Comparison of ENCODE assay signal across 20 mouse cellular contexts in the genomic region with DNA sequence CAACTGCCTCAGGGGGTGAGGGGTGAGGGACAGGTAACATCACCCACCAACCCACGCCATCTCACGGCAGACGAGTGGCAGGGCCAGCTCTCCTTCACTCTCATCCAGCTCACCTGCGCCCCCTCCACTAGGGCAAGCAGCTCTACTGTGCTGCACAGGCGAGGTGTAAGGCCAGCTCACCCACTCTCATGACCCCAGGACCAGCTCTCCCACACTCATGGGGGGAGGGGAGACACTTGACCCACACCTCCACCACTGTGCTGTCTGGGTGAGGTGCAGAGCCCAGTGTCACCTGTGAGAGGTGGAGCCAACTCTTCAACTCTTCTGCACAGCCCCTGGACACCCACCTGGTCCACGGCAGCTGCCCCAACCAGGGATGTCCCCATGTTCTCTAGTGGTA. TPM values are rescaled to one million over a fixed set of nuclear protein-coding genes. Genes with fewer than 3 reads are reported as not detected.
DNase-seq lines count a peak whose midpoint lies in the region; ATAC-seq lines count a peak whose summit lies in the region.
"Had no signal": no experiment of that assay in that cellular context is flagged by ENCODE, and none has a peak within 500 bp of the region (broad histone marks: within the 10 kb centered on the region; RNA-seq: fewer than 3 reads in every experiment).

No protein-coding gene starts in this region.

- WGBS in kidney, embryonic 16.5 days, result 79% methylated on average over 6 of the region's 6 CpGs
- 83% methylated on average over 6 of the region's 6 CpGs for WGBS in stomach, embryonic 15.5 days

- no peaks in the 10 kb centered on the region for H3K36me3 ChIP-seq in kidney, embryonic 16.5 days (ENCODE audit: insufficient read depth, low read length)
- H3K36me3 ChIP-seq in megakaryocyte, embryonic 14.5 days (replicated peaks; ENCODE audit: low read length), result no peaks in the 10 kb centered on the region
- H3K36me3 ChIP-seq in stomach, embryonic 15.5 days, result no peaks in the 10 kb centered on the region
- H3K36me3 ChIP-seq: forebrain, embryonic 15.5 days; heart, embryonic 10.5 days; hindbrain, embryonic 13.5 days; liver, embryonic 13.5 days had no signal

- no peaks in the 10 kb centered on the region for H3K9me3 ChIP-seq in kidney, embryonic 16.5 days (ENCODE audit: low read length)
- H3K9me3 ChIP-seq in megakaryocyte, embryonic 14.5 days, result no peaks in the 10 kb centered on the region
- H3K9me3 ChIP-seq in stomach, embryonic 15.5 days, result no peaks in the 10 kb centered on the region
- H3K9me3 ChIP-seq: forebrain, embryonic 15.5 days; heart, embryonic 10.5 days; hindbrain, embryonic 13.5 days; liver, embryonic 13.5 days had no signal

- ATAC-seq in kidney, embryonic 16.5 days (ENCODE audit: low FRiP score, low TSS enrichment), result peak; percentile 51; the same call in 1 of the 2 replicates
- ATAC-seq in megakaryocyte, adult 5-6 weeks (ENCODE audit: poor library complexity, severe bottlenecking), result no peak
- ATAC-seq in erythroblast, adult 5-6 weeks (replicated peaks; ENCODE audit: low FRiP score, poor library complexity, severe bottlenecking), result 0 out of 2 replicates have a peak, but pooled peaks have one; percentile 35
- peak; percentile 10; the same call in 1 of the 2 replicates for ATAC-seq in stomach, embryonic 15.5 days (ENCODE audit: insufficient read depth, low FRiP score, low read depth)
- ATAC-seq: forebrain, embryonic 15.5 days; intestine, postnatal 0 days had no signal

- no peak overlapping the region for H3K4me2 ChIP-seq in kidney, embryonic 16.5 days (replicated peaks; ENCODE audit: low read depth, low read length)
- no peak overlapping the region for H3K4me2 ChIP-seq in stomach, embryonic 15.5 days
- H3K4me2 ChIP-seq: forebrain, embryonic 15.5 days; hindbrain, embryonic 13.5 days; liver, embryonic 13.5 days had no signal

- H3K4me3 ChIP-seq in kidney, embryonic 16.5 days (ENCODE audit: low read length), result no peak overlapping the region
- H3K4me3 ChIP-seq in megakaryocyte, embryonic 14.5 days (replicated peaks), result peak overlapping the region; percentile 31
- no peak overlapping the region for H3K4me3 ChIP-seq in stomach, embryonic 15.5 days (replicated peaks)
- H3K4me3 ChIP-seq: forebrain, embryonic 15.5 days; heart, embryonic 10.5 days; hindbrain, embryonic 13.5 days; left cerebral cortex, adult 2 months; liver, embryonic 13.5 days had no signal

- DNase-seq in kidney, adult 18-20 months, result no peak
- no peak for DNase-seq in heart, adult 11 months
- DNase-seq: adrenal gland, adult 8-10 months; cerebellum, adult 8-10 months; gastrocnemius, postnatal 36 days; heart, postnatal 10 days; kidney, postnatal 36 days; left cerebral cortex, postnatal 4 days; liver, embryonic 13.5 days; lung, postnatal 14 days had no signal

- H3K27ac ChIP-seq in kidney, embryonic 16.5 days (ENCODE audit: low read length), result no peak overlapping the region
- no peak overlapping the region for H3K27ac ChIP-seq in stomach, embryonic 15.5 days
- H3K27ac ChIP-seq: forebrain, embryonic 15.5 days; heart, embryonic 10.5 days; hindbrain, embryonic 13.5 days; left cerebral cortex, adult 2 months; liver, embryonic 13.5 days had no signal

- H3K27me3 ChIP-seq in kidney, embryonic 16.5 days (ENCODE audit: insufficient read depth, low read length), result no peaks in the 10 kb centered on the region
- peaks cover 7% of the 10 kb centered on the region for H3K27me3 ChIP-seq in megakaryocyte, embryonic 14.5 days (replicated peaks)
- no peaks in the 10 kb centered on the region for H3K27me3 ChIP-seq in stomach, embryonic 15.5 days (replicated peaks)
- H3K27me3 ChIP-seq: forebrain, embryonic 15.5 days; hindbrain, embryonic 13.5 days; liver, embryonic 13.5 days had no signal

- H3K9ac ChIP-seq in kidney, embryonic 16.5 days (replicated peaks; ENCODE audit: low read length), result no peak overlapping the region
- no peak overlapping the region for H3K9ac ChIP-seq in stomach, embryonic 15.5 days
- H3K9ac ChIP-seq: forebrain, embryonic 15.5 days; hindbrain, embryonic 13.5 days; liver, embryonic 13.5 days had no signal

- no peaks in the 10 kb centered on the region for H3K4me1 ChIP-seq in kidney, embryonic 16.5 days (ENCODE audit: insufficient read depth, low read length)
- no peaks in the 10 kb centered on the region for H3K4me1 ChIP-seq in megakaryocyte, embryonic 14.5 days
- no peaks in the 10 kb centered on the region for H3K4me1 ChIP-seq in stomach, embryonic 15.5 days
- H3K4me1 ChIP-seq: forebrain, embryonic 15.5 days; heart, embryonic 10.5 days; hindbrain, embryonic 13.5 days; liver, embryonic 13.5 days had no signal

RNA-seq across cellular contexts. Expression of a gene that starts 46.7 kb away (rescaled TPM):
- 22.1 and 24.5 TPM in 2 replicates for polyA plus RNA-seq in kidney, embryonic 16.5 days (2015; fragmentation: Nextera tagmentation; extraction: Ambion mirVana)
- not detected in 2 replicates for polyA plus RNA-seq in megakaryocyte, embryonic 14.5 days (2012; ENCODE audit: insufficient read depth, low replicate concordance)
- total RNA-seq in megakaryocyte, adult 5-6 weeks (2015), result not detected in 2 replicates
- not detected in 2 replicates for total RNA-seq in megakaryocyte, adult 5-6 weeks (2017)
- not detected in 2 replicates for total RNA-seq in erythroblast, adult 5-6 weeks (2015; ENCODE audit: low replicate concordance)
- not detected in 2 replicates for total RNA-seq in erythroblast, adult 5-6 weeks (2017; ENCODE audit: low replicate concordance)
- 20.8 and 22.0 TPM in 2 replicates for polyA plus RNA-seq in stomach, embryonic 15.5 days (2015; fragmentation: Nextera tagmentation; extraction: Ambion mirVana)

RNA-seq across cellular contexts. Expression of a gene that starts 50.9 kb away (rescaled TPM):
- 27.7 and 41.9 TPM in 2 replicates for polyA plus RNA-seq in kidney, embryonic 16.5 days (2015; fragmentation: Nextera tagmentation; extraction: Ambion mirVana)
- 1.3 and 1.5 TPM in 2 replicates for polyA plus RNA-seq in megakaryocyte, embryonic 14.5 days (2012; ENCODE audit: insufficient read depth, low replicate concordance)
- total RNA-seq in megakaryocyte, adult 5-6 weeks (2015), result 57.7 and 60.9 TPM in 2 replicates
- 78.5 and 88.0 TPM in 2 replicates for total RNA-seq in megakaryocyte, adult 5-6 weeks (2017)
- 22.4 and 29.0 TPM in 2 replicates for total RNA-seq in erythroblast, adult 5-6 weeks (2015; ENCODE audit: low replicate concordance)
- total RNA-seq in erythroblast, adult 5-6 weeks (2017; ENCODE audit: low replicate concordance), result 26.9 and 56.0 TPM in 2 replicates
- 41.4 and 46.2 TPM in 2 replicates for polyA plus RNA-seq in stomach, embryonic 15.5 days (2015; fragmentation: Nextera tagmentation; extraction: Ambion mirVana)

Comparison
In these comparisons a context has a peak if more than half of its experiments do, and no peak if none do; other contexts are left out.
1. RNA of a gene that starts 46.7 kb away (polyA plus RNA-seq): 22.1 to 24.5 TPM in kidney, embryonic 16.5 days and 20.8 to 22.0 TPM in stomach, embryonic 15.5 days; not detected in megakaryocyte, embryonic 14.5 days; every median in the first group is over 10 times any median in the second.
2. RNA of a gene that starts 50.9 kb away (polyA plus RNA-seq): 27.7 to 41.9 TPM in kidney, embryonic 16.5 days and 41.4 to 46.2 TPM in stomach, embryonic 15.5 days; 1.3 to 1.5 TPM in megakaryocyte, embryonic 14.5 days; every median in the first group is over 10 times any median in the second.